Mouse (Mus musculus): ENCODE results near the gene Enpp6.
"Not testable (repeated sequence)": the region's sequence is repeated elsewhere in the genome, so short reads cannot be mapped to it uniquely, and the experiment has no call there.

The Enpp6 gene

GRCm38 (mm10) chr8:46995931-46996664, 9.4 kb downstream of the Enpp6 start:
- no peak for DNase-seq (ENCODE audit: low spot score)

GRCm38 (mm10) chr8:47005676-47006075, 19.0 kb downstream of the Enpp6 start:
- DNase-seq (ENCODE audit: low spot score), result no peak

GRCm38 (mm10) chr8:47006785-47007184, 20.1 kb downstream of the Enpp6 start:
- no peak for DNase-seq (ENCODE audit: low spot score)

- no peak for DNase-seq (ENCODE audit: low spot score)
Observed at GRCm38 (mm10) chr8:47008220-47008773, 21.6 kb downstream of the Enpp6 start.

- no peak for DNase-seq (ENCODE audit: low spot score)
Observed at GRCm38 (mm10) chr8:47016268-47016946, 29.7 kb downstream of the Enpp6 start.

- DNase-seq (ENCODE audit: low spot score), result no peak
Observed at GRCm38 (mm10) chr8:47021135-47021555, 34.5 kb downstream of the Enpp6 start.

- DNase-seq (ENCODE audit: low spot score), result no peak
Observed at GRCm38 (mm10) chr8:47024612-47025011, 37.9 kb downstream of the Enpp6 start.

- no peak for DNase-seq (ENCODE audit: low spot score)
Observed at GRCm38 (mm10) chr8:47026841-47027490, 40.3 kb downstream of the Enpp6 start.

GRCm38 (mm10) chr8:47028474-47028873, 41.8 kb downstream of the Enpp6 start:
- no peak for DNase-seq (ENCODE audit: low spot score)

- DNase-seq (ENCODE audit: low spot score), result no peak
Observed at GRCm38 (mm10) chr8:47030321-47030720, 43.6 kb downstream of the Enpp6 start.

GRCm38 (mm10) chr8:47032081-47032480, 45.4 kb downstream of the Enpp6 start:
- no peak for DNase-seq (ENCODE audit: low spot score)

GRCm38 (mm10) chr8:47033976-47034375, 47.3 kb downstream of the Enpp6 start:
- no peak for DNase-seq (ENCODE audit: low spot score)

- DNase-seq (ENCODE audit: low spot score), result no peak
Observed at GRCm38 (mm10) chr8:47036501-47036900, 49.8 kb downstream of the Enpp6 start.

- DNase-seq (ENCODE audit: low spot score), result no peak
Observed at GRCm38 (mm10) chr8:47037405-47037804, 50.7 kb downstream of the Enpp6 start.

- DNase-seq (ENCODE audit: low spot score), result not testable (repeated sequence)
Observed at GRCm38 (mm10) chr8:47040215-47040614, 53.5 kb downstream of the Enpp6 start.

GRCm38 (mm10) chr8:47046340-47046739, 59.7 kb downstream of the Enpp6 start:
- DNase-seq (ENCODE audit: low spot score), result no peak

- no peak for DNase-seq (ENCODE audit: low spot score)
Observed at GRCm38 (mm10) chr8:47047146-47047545, 60.5 kb downstream of the Enpp6 start.

GRCm38 (mm10) chr8:47048584-47048983, 61.9 kb downstream of the Enpp6 start:
- DNase-seq (ENCODE audit: low spot score), result no peak

GRCm38 (mm10) chr8:47052643-47053042, 66.0 kb downstream of the Enpp6 start:
- DNase-seq (ENCODE audit: low spot score), result no peak

GRCm38 (mm10) chr8:47056086-47056485, 69.4 kb downstream of the Enpp6 start:
- DNase-seq (ENCODE audit: low spot score), result no peak

- DNase-seq (ENCODE audit: low spot score), result no peak
Observed at GRCm38 (mm10) chr8:47058526-47058925, 71.8 kb downstream of the Enpp6 start.

GRCm38 (mm10) chr8:47058971-47059370, 72.3 kb downstream of the Enpp6 start:
- no peak for DNase-seq (ENCODE audit: low spot score)
